Mouse (Mus musculus): ENCODE results near the gene Wdr95. TPM values are rescaled to one million over a fixed set of nuclear protein-coding genes. Genes with fewer than 3 reads are reported as not detected.

Gene Wdr95
- polyA plus RNA-seq, 1 experiment: not detected

GRCm38 (mm10) chr5:149634409-149635035 is 106.0 kb downstream of the Wdr95 start:
- no peak overlapping the region for H3K27ac ChIP-seq (ENCODE audit: insufficient read depth, low read length)
- H3K4me3 ChIP-seq (ENCODE audit: low read depth, low read length): peak overlapping the region; percentile 57
- H3K27me3 ChIP-seq (ENCODE audit: control insufficient read depth, insufficient read depth, low read length, poor library complexity, severe bottlenecking): no peaks in the 10 kb centered on the region
- H3K9me3 ChIP-seq (replicated peaks; ENCODE audit: control insufficient read depth, insufficient read depth, low read length, poor library complexity, severe bottlenecking): no peaks in the 10 kb centered on the region
- TF ChIP-seq POLR2A (IDR thresholded peaks at IDR 0.05; ENCODE audit: insufficient read depth, low read length): no peak
- no peak for TF ChIP-seq CTCF (IDR thresholded peaks at IDR 0.05; ENCODE audit: low read depth, low read length)
- no peak for TF ChIP-seq EP300 (IDR thresholded peaks at IDR 0.05; ENCODE audit: insufficient read depth, low read depth, low read length)
- H3K36me3 ChIP-seq (ENCODE audit: control insufficient read depth, insufficient read depth, low read length, poor library complexity, severe bottlenecking): peaks cover 50% of the 10 kb centered on the region
- H3K9ac ChIP-seq (ENCODE audit: low read depth, poor library complexity, severe bottlenecking): peak overlapping the region; percentile 87
- H3K4me1 ChIP-seq (ENCODE audit: control insufficient read depth, insufficient read depth, low read length): no peaks in the 10 kb centered on the region

- TF ChIP-seq EP300 (IDR thresholded peaks at IDR 0.05; ENCODE audit: insufficient read depth, low read depth, low read length): no peak
- Histone ChIP-seq H3K27me3 (ENCODE audit: control insufficient read depth, insufficient read depth, low read length, poor library complexity, severe bottlenecking) (no peaks in the 10 kb centered on the region), H3K36me3 (ENCODE audit: control insufficient read depth, insufficient read depth, low read length, poor library complexity, severe bottlenecking) (peaks cover 40% of the 10 kb centered on the region), H3K27ac (ENCODE audit: insufficient read depth, low read length) (no peak overlapping the region), H3K4me1 (ENCODE audit: control insufficient read depth, insufficient read depth, low read length) (no peaks in the 10 kb centered on the region), H3K9ac (ENCODE audit: low read depth, poor library complexity, severe bottlenecking) (peak overlapping the region; percentile 87), H3K9me3 (replicated peaks; ENCODE audit: control insufficient read depth, insufficient read depth, low read length, poor library complexity, severe bottlenecking) (no peaks in the 10 kb centered on the region), H3K4me3 (ENCODE audit: low read depth, low read length) (peak overlapping the region; percentile 91)
Measured at GRCm38 (mm10) chr5:149635556-149635955, 107.1 kb downstream of the Wdr95 start.

GRCm38 (mm10) chr5:149636075-149636920 is 107.8 kb downstream of the Wdr95 start, which contains the start of gene Hsph1:
TSS of gene Hsph1 (minus strand) at chr5:149636376.
- H3K36me3 ChIP-seq (ENCODE audit: control insufficient read depth, insufficient read depth, low read length, poor library complexity, severe bottlenecking): peaks cover 33% of the 10 kb centered on the region
- peak within 1 kb of the TSS; percentile 87 for H3K9ac ChIP-seq (ENCODE audit: low read depth, poor library complexity, severe bottlenecking)
- H3K9me3 ChIP-seq (replicated peaks; ENCODE audit: control insufficient read depth, insufficient read depth, low read length, poor library complexity, severe bottlenecking): no peaks in the 10 kb centered on the region
- no peaks in the 10 kb centered on the region for H3K4me1 ChIP-seq (ENCODE audit: control insufficient read depth, insufficient read depth, low read length)
- H3K4me3 ChIP-seq (ENCODE audit: low read depth, low read length): peak within 1 kb of the TSS; percentile 91
- H3K27me3 ChIP-seq (ENCODE audit: control insufficient read depth, insufficient read depth, low read length, poor library complexity, severe bottlenecking): no peaks in the 10 kb centered on the region
- H3K27ac ChIP-seq (ENCODE audit: insufficient read depth, low read length): 0 out of 2 replicates have a peak within 1 kb of the TSS, but pooled peaks have one; percentile 5
- TF ChIP-seq POLR2A (IDR thresholded peaks at IDR 0.05; ENCODE audit: insufficient read depth, low read length) (no peak), CTCF (IDR thresholded peaks at IDR 0.05; ENCODE audit: low read depth, low read length) (no peak), EP300 (IDR thresholded peaks at IDR 0.05; ENCODE audit: insufficient read depth, low read depth, low read length) (no peak)

GRCm38 (mm10) chr5:149637306-149637705 is 108.8 kb downstream of the Wdr95 start:
- H3K27ac ChIP-seq (ENCODE audit: insufficient read depth, low read length): no peak overlapping the region
- peaks cover 23% of the 10 kb centered on the region for H3K36me3 ChIP-seq (ENCODE audit: control insufficient read depth, insufficient read depth, low read length, poor library complexity, severe bottlenecking)
- H3K9ac ChIP-seq (ENCODE audit: low read depth, poor library complexity, severe bottlenecking): 0 out of 2 replicates have a peak overlapping the region, but pooled peaks have one; percentile 27
- no peaks in the 10 kb centered on the region for H3K9me3 ChIP-seq (replicated peaks; ENCODE audit: control insufficient read depth, insufficient read depth, low read length, poor library complexity, severe bottlenecking)
- TF ChIP-seq POLR2A (IDR thresholded peaks at IDR 0.05; ENCODE audit: insufficient read depth, low read length): no peak
- TF ChIP-seq CTCF (IDR thresholded peaks at IDR 0.05; ENCODE audit: low read depth, low read length): no peak
- TF ChIP-seq EP300 (IDR thresholded peaks at IDR 0.05; ENCODE audit: insufficient read depth, low read depth, low read length): no peak
- no peak overlapping the region for H3K4me3 ChIP-seq (ENCODE audit: low read depth, low read length)
- no peaks in the 10 kb centered on the region for H3K4me1 ChIP-seq (ENCODE audit: control insufficient read depth, insufficient read depth, low read length)
- H3K27me3 ChIP-seq (ENCODE audit: control insufficient read depth, insufficient read depth, low read length, poor library complexity, severe bottlenecking): no peaks in the 10 kb centered on the region

- no peaks in the 10 kb centered on the region for H3K36me3 ChIP-seq (ENCODE audit: control insufficient read depth, insufficient read depth, low read length, poor library complexity, severe bottlenecking)
- H3K27me3 ChIP-seq (ENCODE audit: control insufficient read depth, insufficient read depth, low read length, poor library complexity, severe bottlenecking): no peaks in the 10 kb centered on the region
- TF ChIP-seq POLR2A (IDR thresholded peaks at IDR 0.05; ENCODE audit: insufficient read depth, low read length) (peak; percentile 77), CTCF (IDR thresholded peaks at IDR 0.05; ENCODE audit: low read depth, low read length) (no peak)
- H3K4me1 ChIP-seq (ENCODE audit: control insufficient read depth, insufficient read depth, low read length): no peaks in the 10 kb centered on the region
- H3K4me3 ChIP-seq (ENCODE audit: low read depth, low read length): peak overlapping the region; percentile 86
- peak overlapping the region; percentile 83 for H3K27ac ChIP-seq (ENCODE audit: insufficient read depth, low read length)
- H3K9ac ChIP-seq (ENCODE audit: low read depth, poor library complexity, severe bottlenecking): peak overlapping the region; percentile 82
- H3K9me3 ChIP-seq (replicated peaks; ENCODE audit: control insufficient read depth, insufficient read depth, low read length, poor library complexity, severe bottlenecking): no peaks in the 10 kb centered on the region
Measured at GRCm38 (mm10) chr5:149641277-149641892, 112.9 kb downstream of the Wdr95 start.
